Mouse (Mus musculus) intestine, embryonic 16.5 days (tissue): ENCODE measurements around the gene Ip6k3. TPM values are rescaled to one million over a fixed set of nuclear protein-coding genes. Genes with fewer than 3 reads are reported as not detected.

Source experiments
- polyA plus RNA-seq: library from polyadenylated mRNA; unstranded; fragments of >200 nt; fragmentation: Nextera tagmentation; extraction: Ambion mirVana; gene quantifications from 2 replicates; pipeline ENCODE4 v1.2.1, GENCODE M21; 2015

The Ip6k3 gene
- polyA plus RNA-seq, 1 experiment from 2014 or later, result 0.11 TPM

Other genes starting within 250 kb of the Ip6k3 start
- 6.8 and 8.0 TPM in 2 replicates for gene Phf1, start 234.7 kb downstream of the Ip6k3 start, polyA plus RNA-seq
- 294 and 314 TPM in 2 replicates for gene Cuta, start 228.2 kb downstream of the Ip6k3 start, polyA plus RNA-seq
- gene Syngap1, start 226.5 kb downstream of the Ip6k3 start, polyA plus RNA-seq, result 0.66 and 1.1 TPM in 2 replicates
- gene Zbtb9, start 194.6 kb downstream of the Ip6k3 start, polyA plus RNA-seq, result 13.8 and 14.8 TPM in 2 replicates
- gene Bak1, start 138.8 kb downstream of the Ip6k3 start, polyA plus RNA-seq, result 8.5 and 10.3 TPM in 2 replicates
- gene Itpr3, start 110.5 kb downstream of the Ip6k3 start, polyA plus RNA-seq, result 12.1 and 16.5 TPM in 2 replicates
- gene Uqcc2, start 33.9 kb downstream of the Ip6k3 start, polyA plus RNA-seq, result 238 and 255 TPM in 2 replicates
- 4.9 and 5.4 TPM in 2 replicates for gene Lemd2, start 36.7 kb upstream of the Ip6k3 start, polyA plus RNA-seq